Mouse (Mus musculus) mature B cell (primary cell): Measurements from ENCODE around the gene Apoa2.

Source experiments
- in situ Hi-C: fragments of 300-500 bp; cut with MboI; formaldehyde crosslinking; loops from 2 replicates; pipeline ENCODE4 v1.14.3; 2019

Gene Apoa2

DNA sequence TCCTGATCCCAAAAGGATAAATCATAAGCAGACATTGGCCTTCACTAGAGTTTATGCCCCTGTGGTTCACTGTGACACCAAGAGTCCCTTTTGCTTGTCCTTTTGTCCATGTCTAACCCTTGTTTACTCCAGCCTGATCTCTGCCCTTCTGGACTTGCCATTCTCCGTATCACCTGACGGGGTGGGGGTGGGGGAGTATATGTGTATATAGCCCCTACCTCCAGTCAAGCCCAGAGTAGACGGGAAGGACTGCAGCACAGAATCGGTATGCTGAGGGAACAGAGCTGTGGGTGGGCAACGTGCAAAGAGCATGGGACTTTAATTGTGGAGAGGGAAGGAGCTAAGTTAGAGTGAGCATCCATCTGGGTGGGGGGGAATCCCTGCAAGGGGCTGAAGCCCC, at the start of gene Apoa2:
Gene Apoa2 (plus strand): TSS at position 198 of the 400 bp plus-strand sequence.
- in situ Hi-C loops: loop anchor here (10.0 kb wide), 1 partner anchor 330 kb away; no protein-coding TSS in a partner anchor

DNA sequence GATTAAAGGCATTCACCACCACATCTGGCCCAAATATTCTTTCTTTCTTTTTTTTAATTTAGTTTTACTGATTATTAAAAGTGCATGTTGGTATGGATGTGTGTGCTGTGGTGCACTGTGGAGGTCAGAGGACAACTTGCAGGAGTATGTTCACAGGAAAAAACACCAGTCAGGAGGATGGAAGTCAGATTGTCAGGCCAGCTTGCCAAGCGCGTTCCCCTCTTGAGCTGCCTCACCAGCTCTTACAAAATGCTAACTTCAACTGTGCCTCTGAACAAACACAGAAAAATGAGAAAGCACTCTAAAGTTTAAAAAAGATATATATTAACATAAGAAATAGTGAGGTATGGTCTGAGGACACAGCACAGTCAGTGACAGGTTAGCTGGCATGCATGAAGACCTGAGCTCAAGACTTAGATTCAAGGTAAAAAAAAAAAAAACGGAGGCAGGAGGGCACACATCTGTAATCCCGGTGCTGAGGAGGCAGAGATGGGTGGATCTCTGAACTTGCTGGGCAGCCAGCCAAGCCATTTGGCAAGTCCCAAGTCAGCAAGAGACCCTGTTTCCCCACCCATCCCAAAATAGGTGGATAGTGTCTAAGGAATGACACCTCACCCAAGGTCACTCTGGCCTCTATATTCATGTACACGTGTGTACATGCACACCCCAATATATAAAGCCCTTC, 45.2 kb upstream of the Apoa2 start:
- in situ Hi-C loops: no loop called here

DNA sequence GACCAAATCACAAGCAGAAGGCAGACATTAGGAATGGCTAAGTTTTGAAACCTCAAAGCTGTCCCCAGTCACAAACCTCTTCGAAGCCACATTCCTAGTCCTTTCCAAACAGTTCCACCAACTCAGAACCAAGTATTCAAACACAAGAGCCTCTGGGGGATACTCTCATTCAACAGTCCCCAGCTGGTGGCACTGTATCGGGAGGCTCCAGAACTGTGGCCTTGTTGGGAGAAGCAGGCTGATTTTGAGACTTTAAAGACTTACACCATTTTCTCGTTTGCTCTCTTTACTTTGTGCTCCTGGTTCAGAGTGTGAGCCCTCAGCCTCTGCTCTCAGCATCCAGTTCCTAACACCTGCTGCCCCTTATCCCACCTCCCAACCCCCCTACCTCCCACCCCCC, 41.8 kb upstream of the Apoa2 start:
- in situ Hi-C loops: no loop called here

DNA sequence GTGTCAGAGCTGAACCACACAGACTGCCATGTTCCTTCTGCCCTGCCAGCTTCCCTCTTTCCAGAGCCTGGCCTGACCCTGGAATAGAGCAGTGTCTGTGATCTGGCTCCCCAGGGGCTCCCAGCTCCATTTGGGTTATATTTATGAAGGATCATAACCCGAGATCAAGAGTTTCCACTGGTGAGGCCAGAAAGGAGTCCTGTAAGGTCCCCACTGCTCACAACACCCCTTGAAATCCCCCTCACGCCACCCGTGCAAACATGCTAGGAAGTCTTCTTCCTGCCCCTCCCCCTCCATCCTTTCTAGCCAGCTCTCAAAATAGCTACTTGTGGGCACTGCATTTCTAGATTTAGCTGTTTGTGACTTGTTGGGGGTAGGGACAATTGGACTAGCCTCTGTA, 41.2 kb upstream of the Apoa2 start:
- in situ Hi-C loops: no loop called here

DNA sequence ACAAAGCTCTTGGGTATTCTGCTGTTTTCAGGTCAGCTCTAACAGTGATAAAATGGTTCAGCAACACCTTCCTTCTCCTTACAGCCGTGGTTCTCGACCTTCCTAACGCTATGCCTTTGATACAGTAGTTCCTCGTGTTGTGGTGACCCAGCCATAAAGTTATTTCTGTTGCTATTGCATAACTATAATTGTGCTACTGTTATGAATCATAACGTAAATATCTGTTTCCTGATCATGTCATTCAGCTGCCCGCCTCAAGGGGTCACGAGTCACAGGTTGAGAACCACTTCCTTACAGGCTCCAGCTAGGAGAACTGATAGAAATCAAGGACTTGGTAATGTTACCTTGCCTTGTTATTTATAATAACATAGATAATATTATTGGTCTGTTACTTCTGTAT, 40.5 kb upstream of the Apoa2 start:
- in situ Hi-C loops: no loop called here

DNA sequence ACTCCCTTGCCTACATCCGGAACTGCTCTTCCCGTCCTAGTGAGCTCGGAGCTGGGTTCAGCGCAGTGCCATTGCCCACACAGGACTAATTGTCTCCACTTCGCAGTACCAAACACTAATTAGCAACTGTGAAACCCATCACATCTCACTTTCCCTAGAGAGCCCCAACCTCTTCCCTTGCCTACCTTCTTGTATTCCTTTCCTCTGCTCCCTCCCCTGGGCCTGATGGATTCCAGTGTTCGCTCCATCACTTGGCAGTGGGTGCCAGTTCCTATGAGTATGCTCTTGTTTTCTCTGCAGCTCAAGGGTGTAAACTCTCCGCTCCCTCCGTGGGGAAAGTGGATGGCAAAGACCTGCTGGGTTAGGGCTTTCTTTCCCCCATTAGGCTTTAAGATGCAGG, 39.2 kb upstream of the Apoa2 start:
- in situ Hi-C loops: no loop called here

DNA sequence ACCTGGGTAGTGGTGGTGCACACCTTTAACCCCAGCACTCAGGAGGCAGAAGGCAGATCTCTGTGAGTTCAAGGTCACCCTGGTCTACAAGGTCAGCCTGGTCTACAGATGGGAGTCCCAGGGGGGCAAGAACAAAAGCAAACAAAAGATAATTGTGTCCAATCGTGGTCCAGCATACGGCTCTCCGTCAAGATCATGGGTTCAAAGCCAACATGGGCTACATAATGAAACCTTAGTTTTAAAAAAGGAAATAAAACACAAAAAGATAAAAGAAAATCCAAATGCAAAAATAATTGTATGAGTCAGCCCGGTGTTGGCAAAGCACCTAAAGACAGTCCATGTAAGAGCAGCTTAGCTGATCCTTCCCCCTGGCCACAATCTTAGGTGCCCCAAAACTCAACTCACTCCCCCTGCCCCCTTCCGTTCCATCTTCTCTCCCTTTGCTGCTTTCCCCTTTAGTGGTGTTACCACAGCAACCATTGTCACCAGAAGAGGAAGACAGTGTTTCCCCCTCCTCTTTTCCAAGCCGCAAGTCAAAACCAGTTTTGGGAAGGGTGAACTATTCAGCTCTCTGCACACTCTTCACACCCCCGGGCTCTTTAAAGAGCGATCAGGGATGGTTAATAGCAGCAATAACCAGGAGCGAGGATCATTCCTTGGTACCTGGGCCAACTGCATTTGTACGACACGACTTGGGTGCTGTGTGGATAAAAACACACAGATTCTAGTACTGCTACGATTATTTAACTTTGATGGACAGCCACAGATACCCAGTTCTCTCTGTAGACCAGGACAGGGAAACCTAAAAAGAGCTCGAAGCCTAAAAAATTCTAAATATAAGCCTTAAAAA, 36.8 kb upstream of the Apoa2 start:
- in situ Hi-C loops: no loop called here

DNA sequence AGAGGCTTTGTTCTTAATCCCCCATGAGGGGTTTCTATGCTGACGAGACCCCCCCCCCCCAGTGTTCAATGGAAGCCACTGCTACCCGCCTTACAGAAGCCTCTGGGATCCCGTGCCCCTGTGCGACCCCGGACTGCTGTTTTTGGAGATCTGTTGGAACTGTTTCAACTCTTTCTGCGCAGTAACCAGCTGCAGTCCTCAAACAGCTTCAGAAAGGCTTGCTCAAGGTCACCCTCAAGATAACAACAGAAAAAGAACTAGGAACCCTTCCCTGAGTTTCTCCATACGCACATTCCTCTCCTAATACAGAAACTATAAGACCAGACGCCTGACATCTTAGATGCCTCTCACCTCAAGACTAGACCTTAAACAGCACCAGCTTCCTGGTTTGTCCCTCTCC, 35.8 kb upstream of the Apoa2 start:
- in situ Hi-C loops: no loop called here

DNA sequence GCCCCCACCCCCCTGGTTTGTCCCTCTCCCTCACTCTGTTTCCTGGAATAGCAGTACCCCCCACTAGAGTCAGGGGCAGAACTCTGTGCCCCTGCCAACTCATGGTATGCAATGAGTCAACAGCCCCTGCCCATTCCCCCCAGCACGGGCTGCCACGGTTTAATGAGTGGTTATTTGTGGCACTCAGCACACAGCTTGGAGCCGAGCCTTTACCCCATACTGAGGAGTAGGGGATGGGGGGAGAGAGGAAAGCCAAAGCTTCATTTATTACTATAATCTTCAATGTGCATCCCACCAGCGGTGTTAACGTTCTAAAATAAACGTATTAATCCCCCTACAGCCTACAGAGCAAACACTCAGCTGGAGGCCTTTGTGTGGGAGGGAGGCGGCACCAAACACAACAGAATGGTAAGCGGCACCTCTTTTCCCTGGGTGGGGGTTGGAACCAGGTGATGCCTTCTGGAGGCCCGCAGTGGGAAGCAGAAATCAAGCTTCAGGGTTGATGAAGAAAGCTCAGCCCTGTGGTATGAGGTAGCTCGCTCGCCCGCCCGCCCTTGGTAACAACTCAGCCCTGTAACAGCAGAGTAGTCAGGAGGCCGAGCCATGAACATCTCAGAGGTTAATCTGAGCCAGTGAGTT, 35.3 kb upstream of the Apoa2 start:
- in situ Hi-C loops: no loop called here

DNA sequence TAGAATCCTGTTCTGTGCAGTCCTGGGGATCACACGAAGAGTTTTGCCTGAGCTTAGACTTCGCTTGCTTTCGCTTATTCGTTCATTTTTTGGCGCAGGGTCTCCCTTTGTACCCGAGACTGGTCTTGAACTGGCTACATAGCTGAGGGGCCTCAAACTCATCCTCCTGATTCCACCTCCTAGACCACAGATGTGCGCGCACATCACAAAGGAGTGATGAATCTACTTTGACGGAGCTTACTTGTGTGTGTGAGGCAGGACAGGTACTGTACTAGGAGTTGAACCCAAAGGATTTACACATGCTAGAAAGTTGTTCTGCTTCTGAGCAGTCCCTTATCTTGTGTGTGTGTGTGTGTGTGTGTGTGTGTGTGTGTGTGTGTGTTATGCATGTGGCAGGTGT, 34.0 kb upstream of the Apoa2 start:
- in situ Hi-C loops: no loop called here

DNA sequence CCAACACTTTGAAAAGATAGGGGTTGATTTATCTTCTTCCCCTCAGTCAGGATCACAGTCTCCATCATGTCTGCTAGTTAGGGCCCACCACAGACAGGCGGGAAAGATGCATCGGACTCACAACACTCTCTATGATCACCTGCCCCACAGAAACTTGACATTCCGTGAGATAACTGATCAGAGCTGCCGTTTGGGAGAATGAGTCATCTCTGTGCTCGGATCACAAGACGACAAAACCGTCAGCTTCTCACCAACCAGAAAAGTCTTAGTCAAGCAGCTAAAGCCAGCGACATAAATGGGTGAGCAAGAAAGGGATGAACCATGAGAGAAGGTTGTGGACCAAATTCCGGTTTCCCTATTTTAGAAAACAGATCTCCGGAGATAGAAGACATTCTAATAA, 32.6 kb upstream of the Apoa2 start:
- in situ Hi-C loops: no loop called here

DNA sequence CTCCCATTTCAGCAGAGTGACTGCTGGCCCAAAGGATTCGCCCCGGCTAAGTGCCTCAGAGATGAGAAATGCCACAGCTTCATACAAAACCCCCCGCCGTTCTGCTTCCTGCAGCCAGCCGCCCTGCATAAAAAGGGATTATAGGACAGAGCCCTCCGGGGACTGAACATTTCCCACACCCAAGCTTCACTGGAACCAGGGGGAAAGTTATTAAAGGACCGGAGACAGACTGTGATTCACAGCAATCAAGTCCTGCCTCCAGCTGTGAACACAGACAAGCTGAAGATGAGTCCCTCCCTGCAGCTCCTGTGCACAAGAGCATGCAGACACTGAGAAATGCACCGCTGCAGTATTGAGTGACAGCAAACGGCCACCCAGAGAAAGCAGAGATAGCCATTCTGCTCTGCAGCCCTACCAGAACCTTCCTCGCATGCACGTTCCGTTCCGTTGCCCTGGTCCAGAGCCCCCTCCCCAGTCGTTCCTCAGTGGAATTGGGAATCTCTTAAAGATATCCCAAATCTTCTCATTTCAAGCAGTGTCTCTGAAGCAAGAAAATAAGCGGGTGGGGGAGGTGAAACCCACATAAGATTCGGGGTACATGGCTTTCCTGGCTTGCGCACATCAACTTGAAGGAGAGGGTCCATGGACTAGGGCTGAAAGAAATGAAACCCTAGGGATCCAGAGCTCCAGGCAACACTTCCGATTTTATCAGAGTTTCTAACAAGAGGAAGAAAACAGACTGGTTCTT, 31.6 kb upstream of the Apoa2 start:
- in situ Hi-C loops: no loop called here

DNA sequence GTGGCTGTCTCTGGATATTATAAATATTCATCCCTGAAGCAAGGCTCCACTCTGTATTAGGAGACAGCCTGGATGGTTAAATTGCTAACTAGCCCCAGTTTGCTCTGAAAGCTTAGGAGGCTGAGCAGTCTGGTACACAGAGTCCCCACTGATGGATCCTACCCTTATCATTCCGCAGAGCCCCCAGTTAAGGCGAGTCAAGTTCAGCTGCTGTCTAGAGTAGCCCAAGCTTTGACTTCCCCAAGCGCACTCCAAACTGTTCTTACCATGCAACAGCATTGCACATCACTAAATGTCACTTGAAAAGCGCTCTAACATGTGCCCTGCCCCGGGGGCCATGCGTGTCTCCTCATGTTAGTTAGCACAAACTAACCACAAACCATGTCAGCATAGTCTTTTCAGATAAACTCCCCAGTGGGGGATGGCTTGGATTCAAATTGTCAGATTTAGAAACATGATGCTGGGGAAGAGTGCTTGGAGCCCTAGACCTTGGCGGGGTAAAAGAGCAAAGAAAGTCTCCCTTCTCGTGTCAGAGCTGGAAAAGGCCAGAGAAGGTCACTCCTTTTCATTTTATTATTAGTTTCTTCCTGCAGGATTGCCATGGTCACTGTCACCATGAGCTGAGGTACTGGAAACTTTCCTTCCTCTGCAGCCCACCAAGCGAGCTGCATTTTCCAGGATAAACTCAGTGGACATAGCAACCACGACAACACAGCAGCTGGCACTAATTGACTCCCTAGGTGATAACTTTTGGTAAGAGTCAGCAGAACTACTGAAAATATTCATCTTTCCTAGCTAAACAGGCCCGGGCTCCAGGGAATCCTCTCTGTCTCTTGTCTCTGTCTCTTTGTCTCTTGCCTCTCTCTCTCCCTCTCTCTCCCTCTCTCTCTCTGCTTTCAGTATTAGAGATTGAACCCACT, 30.7 kb upstream of the Apoa2 start:
- in situ Hi-C loops: no loop called here

DNA sequence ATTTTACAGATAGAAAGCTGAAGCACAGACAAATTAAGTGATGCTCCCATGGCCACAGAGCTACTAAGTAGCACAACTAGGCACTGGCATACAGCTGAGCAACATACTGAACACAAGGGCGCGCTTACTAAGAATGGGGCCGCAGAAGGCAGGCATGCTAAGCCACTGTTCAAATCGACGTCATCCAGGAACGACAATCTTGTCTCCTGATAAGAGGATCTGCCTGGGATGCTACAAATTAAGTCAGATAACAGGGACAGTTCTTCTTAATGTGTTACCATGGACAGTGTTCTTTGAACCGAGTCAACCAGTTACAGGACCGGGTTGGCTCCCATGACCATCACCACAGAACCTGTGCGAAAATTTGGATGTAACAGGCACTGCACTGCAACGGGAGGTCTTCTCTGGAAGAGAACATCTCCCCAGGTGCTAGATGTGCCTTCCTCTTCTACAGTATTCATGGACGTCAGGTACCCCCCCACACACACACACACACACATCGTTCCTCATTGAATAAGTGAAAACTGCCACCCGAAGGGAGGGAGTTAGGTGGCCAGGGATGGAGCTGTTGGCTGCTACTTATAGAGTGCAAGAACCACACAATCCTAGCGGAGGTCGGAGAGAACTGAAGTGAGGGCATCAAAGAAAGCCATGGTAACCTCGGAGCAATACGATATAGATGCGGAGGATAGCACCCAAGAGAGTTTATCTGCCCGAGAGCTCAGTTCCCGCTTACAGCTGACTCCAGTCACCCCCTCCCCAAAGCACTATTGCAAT, 29.6 kb upstream of the Apoa2 start:
- in situ Hi-C loops: no loop called here

DNA sequence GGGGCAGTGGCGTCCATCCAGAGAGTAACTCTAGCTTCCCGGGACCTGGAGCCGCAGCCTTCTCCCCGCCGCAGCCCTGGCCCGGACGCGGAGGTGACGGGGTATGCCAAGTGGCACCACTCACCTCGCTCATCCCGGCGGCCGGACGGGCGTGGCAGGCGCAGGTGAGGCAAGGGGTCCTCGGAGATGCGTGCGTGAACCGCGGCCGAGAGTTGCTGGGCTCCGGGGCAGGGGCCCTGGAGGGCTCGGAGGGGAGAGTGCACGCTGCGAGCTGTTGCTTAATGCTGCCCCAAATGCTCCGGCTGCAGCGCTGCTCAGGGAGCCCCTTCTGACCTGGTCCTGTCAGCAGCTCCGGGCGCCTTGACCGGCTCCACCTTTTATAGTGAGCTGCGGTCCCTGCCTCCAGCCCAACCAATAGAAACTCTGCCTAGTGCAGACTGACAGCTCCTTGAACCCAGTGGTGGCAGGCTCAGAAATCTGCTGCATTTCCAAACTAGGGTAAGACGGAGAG, 28.9 kb upstream of the Apoa2 start, which contains the start of gene Pcp4l1:
Gene Pcp4l1 (minus strand): TSS at position 382 of the 511 bp plus-strand sequence.
- in situ Hi-C loops: no loop called here

DNA sequence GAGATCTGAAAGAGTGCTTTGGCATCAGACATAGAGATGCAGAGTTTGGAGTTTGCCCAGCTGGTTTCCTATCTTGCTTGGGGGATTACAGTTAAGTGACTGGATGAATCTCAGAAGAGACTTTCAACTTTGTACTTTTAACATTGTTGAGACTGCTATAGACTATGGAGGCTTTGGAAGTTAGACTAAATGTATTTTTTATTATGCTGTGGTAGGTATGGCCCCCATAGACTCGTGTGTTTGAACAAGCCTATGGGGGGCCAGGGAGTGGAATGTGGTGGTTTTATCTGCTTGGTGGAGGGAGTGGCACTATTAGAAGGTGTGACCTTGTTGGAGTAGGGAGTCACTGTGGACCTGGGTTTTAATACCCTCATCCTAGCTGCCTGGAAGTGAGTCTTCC, 25.3 kb upstream of the Apoa2 start:
- in situ Hi-C loops: no loop called here

DNA sequence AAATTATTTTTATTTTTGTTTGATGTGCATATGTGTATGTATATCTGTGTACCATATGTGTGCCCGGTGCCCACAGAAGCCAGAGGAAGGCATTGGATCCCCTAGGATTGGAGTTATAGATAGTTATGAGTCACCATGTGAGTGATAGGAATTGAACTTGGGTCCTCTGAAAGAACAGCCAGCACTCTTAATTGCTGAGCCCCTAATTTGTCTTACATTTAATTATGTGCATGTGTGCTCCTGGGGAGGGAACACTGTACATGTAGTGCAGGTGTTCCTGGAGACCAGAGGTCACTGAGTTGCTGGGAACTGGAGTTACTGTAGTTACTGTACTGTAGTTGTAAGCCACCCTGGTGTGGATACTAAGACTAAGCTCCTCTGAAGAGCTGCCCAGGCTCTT, 24.1 kb upstream of the Apoa2 start:
- in situ Hi-C loops: no loop called here

DNA sequence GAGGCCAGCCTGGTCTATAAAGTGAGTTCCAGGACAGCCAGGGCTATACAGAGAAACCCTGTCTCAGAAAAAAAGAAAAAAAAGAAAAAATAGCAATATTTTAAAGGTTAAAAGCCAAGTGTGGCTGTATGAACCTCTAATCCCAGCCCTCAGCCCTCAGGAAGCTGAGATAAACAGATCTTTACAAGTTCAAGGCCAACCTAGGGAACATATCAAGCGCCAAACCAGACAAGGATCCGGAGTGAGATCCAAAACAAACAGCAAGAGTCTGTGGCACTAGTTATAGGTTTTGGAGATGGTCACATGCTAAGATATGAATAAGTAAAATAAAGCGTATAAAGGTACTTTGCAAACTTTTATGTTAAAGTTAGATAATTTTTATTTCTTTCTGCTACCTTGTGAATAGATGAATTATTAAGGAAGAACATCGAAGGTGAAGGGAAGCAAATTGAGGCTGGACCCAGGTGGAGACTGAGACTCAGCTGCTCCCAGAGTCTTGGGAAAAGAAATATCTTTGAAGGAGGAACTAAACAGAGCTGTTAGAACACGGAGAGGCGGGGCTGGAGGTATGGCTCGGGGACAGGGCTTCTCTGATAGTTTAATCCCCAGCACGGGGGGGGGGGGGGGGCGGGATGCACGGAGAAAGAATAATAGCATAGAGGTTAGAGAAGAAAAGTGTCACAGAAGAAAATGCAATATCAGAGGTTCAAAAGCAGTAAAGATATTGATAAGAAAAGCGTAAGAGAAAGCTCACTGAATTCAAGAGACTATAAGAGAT, 21.2 kb upstream of the Apoa2 start:
- in situ Hi-C loops: no loop called here

DNA sequence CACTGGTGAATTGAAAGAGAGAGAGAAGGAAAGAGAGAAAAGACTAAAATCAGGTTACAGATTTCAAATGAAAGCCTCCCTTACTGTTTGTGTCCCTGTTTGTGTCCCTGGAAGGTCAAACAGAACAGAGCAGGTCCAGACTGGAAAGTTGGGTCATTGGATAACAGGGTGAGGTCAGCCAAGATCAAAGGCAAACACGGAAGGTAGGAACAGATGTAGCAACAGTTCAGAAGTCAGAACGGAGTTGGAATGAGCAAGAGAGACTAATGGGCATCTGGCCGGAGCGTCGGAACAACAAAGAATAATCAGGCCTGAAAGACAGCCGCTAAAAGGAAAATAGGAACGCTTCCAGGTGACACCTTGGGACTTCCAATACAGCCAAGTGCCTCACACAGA, 20.6 kb upstream of the Apoa2 start:
- in situ Hi-C loops: no loop called here
